In genomic region chr6:9234802-9235201, GRCm38 (mm10) we compare ENCODE assay signal across 9 mouse cellular contexts.
A peak's percentile ranks its signal among the peaks of the same experiment; 100 is the strongest.
DNase-seq lines count a peak whose midpoint lies in the region; ATAC-seq and TF ChIP-seq lines count a peak whose summit lies in the region.
"Had no signal": no experiment of that assay in that cellular context is flagged by ENCODE, and none has a peak within 500 bp of the region (broad histone marks: within the 10 kb centered on the region; RNA-seq: fewer than 3 reads in every experiment).

No protein-coding gene starts in this region.

- H3K27me3 ChIP-seq in cerebellum, adult 2 months (ENCODE audit: control insufficient read depth, insufficient read depth, low read length): no peaks in the 10 kb centered on the region
- H3K27me3 ChIP-seq in liver, adult 2 months (ENCODE audit: control insufficient read depth, insufficient read depth, low read length): no peaks in the 10 kb centered on the region
- no peaks in the 10 kb centered on the region for H3K27me3 ChIP-seq in liver, embryonic 12.5 days (replicated peaks)
- H3K27me3 ChIP-seq: embryonic facial prominence, embryonic 15.5 days had no signal

- no peak overlapping the region for H3K4me2 ChIP-seq in liver, embryonic 12.5 days
- H3K4me2 ChIP-seq: embryonic facial prominence, embryonic 15.5 days had no signal

- peak; percentile 11 to 20 for DNase-seq in cerebellum, adult 2 months
- DNase-seq in cerebellum, adult 9-11 months: no peak
- peak; percentile 57 for DNase-seq in liver, adult 2 months (ENCODE audit: extremely low read depth, low read depth, low spot score)
- DNase-seq in adrenal gland, adult 8-10 months: peak; percentile 9
- peak; percentile 10 for DNase-seq in kidney, postnatal 14 days
- DNase-seq in gastrocnemius, adult 8-10 months (ENCODE audit: low spot score in 2 of 2): no peak
- DNase-seq in heart, postnatal 14 days: no peak

- no peaks in the 10 kb centered on the region for H3K9me3 ChIP-seq in liver, embryonic 12.5 days (replicated peaks)
- H3K9me3 ChIP-seq: embryonic facial prominence, embryonic 15.5 days had no signal

- no peak for TF ChIP-seq CTCF in cerebellum, adult 2 months (IDR thresholded peaks at IDR 0.05; ENCODE audit: borderline replicate concordance, insufficient read depth, low read depth, low read length)
- TF ChIP-seq CTCF in liver, adult 2 months (IDR thresholded peaks at IDR 0.05; ENCODE audit: low read depth, low read length): peak; percentile 37; the same call in 1 of the 2 replicates

- H3K4me3 ChIP-seq in cerebellum, adult 2 months (replicated peaks; ENCODE audit: insufficient read depth, low read depth, low read length): no peak overlapping the region
- no peak overlapping the region for H3K4me3 ChIP-seq in liver, adult 2 months (ENCODE audit: insufficient read depth, low read depth, low read length)
- H3K4me3 ChIP-seq in liver, embryonic 12.5 days: no peak overlapping the region
- H3K4me3 ChIP-seq: embryonic facial prominence, embryonic 15.5 days had no signal

- H3K27ac ChIP-seq in cerebellum, adult 2 months (ENCODE audit: insufficient read depth, low read length): no peak overlapping the region
- H3K27ac ChIP-seq in liver, adult 2 months (replicated peaks; ENCODE audit: insufficient read depth, low read depth, low read length): no peak overlapping the region
- no peak overlapping the region for H3K27ac ChIP-seq in liver, embryonic 12.5 days
- H3K27ac ChIP-seq: embryonic facial prominence, embryonic 15.5 days had no signal

- intact Hi-C loops in heart, postnatal 14 days (cut with DNase I): loop anchor here (10.0 kb wide), 1 partner anchor 300 kb away; no protein-coding TSS in a partner anchor

- no peaks in the 10 kb centered on the region for H3K79me2 ChIP-seq in liver, adult 2 months (ENCODE audit: control insufficient read depth, insufficient read depth, low read length)

- H3K36me3 ChIP-seq in liver, adult 2 months (ENCODE audit: control insufficient read depth, insufficient read depth, low read length): no peaks in the 10 kb centered on the region
- no peaks in the 10 kb centered on the region for H3K36me3 ChIP-seq in liver, embryonic 12.5 days
- H3K36me3 ChIP-seq: embryonic facial prominence, embryonic 15.5 days had no signal

- TF ChIP-seq POLR2A in cerebellum, adult 2 months (IDR thresholded peaks at IDR 0.05; ENCODE audit: borderline replicate concordance, insufficient read depth, low read length): no peak
- TF ChIP-seq POLR2A in liver, adult 2 months (IDR thresholded peaks at IDR 0.05; ENCODE audit: extremely low read depth, insufficient read depth, low read length): no peak

- no peak for ATAC-seq in liver, embryonic 12.5 days

- no peaks in the 10 kb centered on the region for H3K4me1 ChIP-seq in cerebellum, adult 2 months (ENCODE audit: control insufficient read depth, insufficient read depth, low read length)
- H3K4me1 ChIP-seq in liver, adult 2 months (ENCODE audit: control insufficient read depth, insufficient read depth, low read length): no peaks in the 10 kb centered on the region
- H3K4me1 ChIP-seq in liver, embryonic 12.5 days: no peaks in the 10 kb centered on the region
- H3K4me1 ChIP-seq: embryonic facial prominence, embryonic 15.5 days had no signal

- no peak overlapping the region for H3K9ac ChIP-seq in liver, adult 2 months (ENCODE audit: low read depth, low read length)
- no peak overlapping the region for H3K9ac ChIP-seq in liver, embryonic 12.5 days
- H3K9ac ChIP-seq: embryonic facial prominence, embryonic 15.5 days had no signal

Comparison
In these comparisons a context has a peak if more than half of its experiments do, and no peak if none do; other contexts are left out.
1. DNase-seq: peak in cerebellum, adult 2 months (2 of 2), liver, adult 2 months (single experiment), adrenal gland, adult 8-10 months (single experiment) and kidney, postnatal 14 days (single experiment); none in cerebellum, adult 9-11 months (single experiment), gastrocnemius, adult 8-10 months (0 of 2) and heart, postnatal 14 days (0 of 2).